Mouse (Mus musculus): Measurements from ENCODE around the gene Nacc2.

Gene Nacc2

GRCm38 (mm10) chr2:26139545-26140206 lies 16.7 kb upstream of the Nacc2 start:
- no peak for DNase-seq (ENCODE audit: low spot score in 2 of 2)

DNA sequence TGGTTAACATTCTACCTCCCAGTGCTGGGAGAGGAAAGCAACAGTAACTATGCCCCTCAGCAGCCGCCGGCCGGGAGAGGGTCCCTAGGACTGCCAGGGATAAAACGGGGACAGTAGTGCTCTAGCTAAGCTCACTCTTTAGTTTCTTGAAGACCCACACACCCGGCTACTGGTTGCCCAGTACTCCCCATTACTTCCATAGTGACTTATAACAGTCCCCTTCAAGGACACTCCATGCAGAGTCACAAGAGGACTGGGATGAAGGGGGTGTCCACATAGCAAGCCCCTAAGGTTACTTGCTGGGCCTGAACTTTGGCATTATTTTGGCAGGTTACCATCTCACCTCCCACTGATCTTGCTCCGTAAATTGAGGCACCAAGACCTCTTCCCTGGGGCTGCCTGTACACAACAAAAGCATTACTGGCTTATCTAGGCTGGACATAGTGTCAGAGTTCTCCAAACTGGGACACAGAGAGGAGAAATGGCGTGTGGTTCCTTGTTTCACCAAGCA lies 16.1 kb upstream of the Nacc2 start:
- DNase-seq (ENCODE audit: low spot score in 2 of 2): no peak

- DNase-seq (ENCODE audit: low spot score in 2 of 2): no peak
Measured at GRCm38 (mm10) chr2:26138252-26139033, 15.4 kb upstream of the Nacc2 start.

DNA sequence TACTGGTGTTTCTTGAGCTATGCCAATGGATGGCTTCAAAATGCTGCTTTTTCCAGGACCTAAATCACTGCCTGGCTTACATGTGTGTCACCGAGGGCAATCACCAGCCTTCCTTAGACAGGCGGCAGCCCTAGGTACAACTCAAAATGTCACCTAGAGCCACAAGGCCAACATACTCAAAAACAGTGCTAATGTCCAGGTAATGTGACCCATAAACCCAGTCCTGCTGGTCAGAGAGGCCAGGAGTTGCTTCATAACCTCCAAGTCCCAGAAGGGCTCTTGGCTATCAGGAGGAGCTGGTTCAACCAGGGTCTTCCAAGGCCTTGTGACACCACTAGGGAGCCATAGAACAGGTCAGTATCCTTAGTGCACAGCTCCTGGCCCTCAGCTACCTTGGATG lies 11.6 kb upstream of the Nacc2 start:
- no peak for DNase-seq (ENCODE audit: low spot score in 2 of 2)

- peak; percentile 88 to 91 for DNase-seq (ENCODE audit: low spot score in 2 of 2)
Measured at GRCm38 (mm10) chr2:26132628-26133551, 9.9 kb upstream of the Nacc2 start.

DNA sequence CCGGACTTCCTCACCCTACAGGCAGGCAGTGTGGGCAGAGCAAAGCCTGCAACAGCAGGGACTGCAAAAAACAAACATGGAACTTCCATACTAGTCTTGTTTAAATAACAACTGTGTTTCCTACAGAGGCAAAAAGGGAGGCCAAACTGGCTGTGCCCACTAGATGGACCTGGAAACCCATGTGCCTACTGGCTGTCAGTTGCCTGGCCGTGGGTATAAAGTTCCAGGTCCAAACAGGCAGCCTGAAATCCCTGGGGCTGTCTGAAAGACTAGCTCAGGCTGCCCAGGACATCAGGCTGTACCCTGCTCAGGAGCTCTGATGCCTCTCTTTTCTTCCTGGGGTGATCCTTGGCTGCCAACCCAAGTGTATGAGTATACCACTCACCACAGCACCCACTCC lies 8.3 kb upstream of the Nacc2 start:
- DNase-seq (ENCODE audit: low spot score in 2 of 2): no peak

- no peak for DNase-seq (ENCODE audit: low spot score in 2 of 2)
Measured at GRCm38 (mm10) chr2:26129962-26130361, 6.9 kb upstream of the Nacc2 start.

DNA sequence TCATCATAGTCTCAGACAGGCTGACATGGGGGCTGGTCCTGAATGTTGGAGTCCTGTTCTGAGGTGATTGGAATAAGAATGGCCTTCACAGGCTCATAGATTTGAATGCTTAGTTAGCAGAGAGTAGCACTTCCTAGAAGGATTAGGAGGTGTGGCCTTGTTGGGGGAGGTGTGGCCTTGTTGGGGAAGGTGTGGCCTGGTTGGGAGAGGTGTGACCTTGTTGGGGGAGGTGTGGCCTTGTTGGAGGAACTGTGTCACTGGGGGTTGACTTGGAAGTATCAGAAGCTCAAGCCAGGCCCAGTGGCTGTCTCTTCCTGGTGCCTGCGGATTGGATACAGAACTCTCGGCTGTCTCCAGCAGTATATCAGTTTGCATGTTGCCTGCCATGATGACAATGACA lies 6.3 kb upstream of the Nacc2 start:
- no peak for DNase-seq (ENCODE audit: low spot score in 2 of 2)

- peak; percentile 49 to 70 for DNase-seq (ENCODE audit: low spot score in 2 of 2)
Measured at GRCm38 (mm10) chr2:26122171-26123078, 595 bp downstream of the Nacc2 start.

- no peak for DNase-seq (ENCODE audit: low spot score in 2 of 2)
Measured at GRCm38 (mm10) chr2:26121541-26122083, 1.4 kb downstream of the Nacc2 start.

DNA sequence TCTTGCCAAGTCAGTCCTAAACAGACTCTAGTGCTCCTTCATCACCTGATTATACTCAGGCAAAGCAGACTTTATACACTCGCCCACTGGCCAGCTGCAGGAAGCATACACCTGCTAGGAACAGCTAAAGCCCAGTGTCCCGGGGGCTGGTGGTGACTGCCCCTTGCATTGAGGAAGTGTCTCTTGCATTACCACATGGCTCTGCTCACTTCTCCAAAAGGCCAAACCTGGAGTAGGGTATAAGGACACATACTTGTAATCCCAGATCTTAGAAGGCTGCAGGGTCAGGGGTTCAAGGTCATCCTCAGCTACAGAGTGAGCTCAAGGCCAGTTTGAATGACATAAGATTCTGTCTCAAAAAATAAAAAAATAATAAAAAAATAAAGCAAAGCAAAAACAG lies 3.4 kb downstream of the Nacc2 start:
- DNase-seq (ENCODE audit: low spot score in 2 of 2): no peak

DNA sequence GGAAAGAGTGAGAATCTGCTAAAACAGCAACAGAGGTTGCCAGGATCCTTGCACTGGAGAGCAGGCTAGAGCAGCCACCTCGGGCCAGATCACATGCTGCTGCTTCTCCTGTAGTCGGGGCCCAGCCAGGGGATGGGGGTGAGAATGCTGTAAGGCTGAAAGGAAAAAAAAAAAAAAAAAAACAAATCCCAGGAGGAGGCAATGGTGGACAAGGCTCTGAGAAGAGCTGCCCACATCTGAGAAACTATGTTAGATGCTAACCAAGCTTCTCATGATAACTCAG lies 3.8 kb downstream of the Nacc2 start:
- no peak for DNase-seq (ENCODE audit: low spot score in 2 of 2)

GRCm38 (mm10) chr2:26118584-26119309 lies 4.3 kb downstream of the Nacc2 start:
- DNase-seq (ENCODE audit: low spot score in 2 of 2): no peak

DNA sequence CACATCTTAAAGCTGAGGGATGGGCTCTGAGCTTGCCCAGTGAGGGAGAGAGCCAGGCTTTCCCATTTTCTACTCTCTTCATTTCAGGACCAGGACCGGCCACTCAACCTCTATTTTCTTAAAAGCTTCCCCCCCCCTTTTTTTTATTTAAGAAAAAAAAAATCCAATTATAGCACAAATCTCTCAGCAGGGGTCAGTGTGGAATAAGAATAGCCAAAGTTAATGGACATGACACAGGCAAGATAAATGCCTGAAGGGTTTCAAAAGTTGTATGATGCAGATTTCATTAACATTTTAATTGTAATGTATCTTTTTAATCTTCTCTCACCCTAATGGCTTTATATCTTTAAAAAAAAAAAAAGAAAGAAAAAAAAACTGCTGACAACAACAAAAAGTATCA lies 5.4 kb downstream of the Nacc2 start:
- no peak for DNase-seq (ENCODE audit: low spot score in 2 of 2)

GRCm38 (mm10) chr2:26116550-26116949 lies 6.5 kb downstream of the Nacc2 start:
- DNase-seq (ENCODE audit: low spot score in 2 of 2): no peak

DNA sequence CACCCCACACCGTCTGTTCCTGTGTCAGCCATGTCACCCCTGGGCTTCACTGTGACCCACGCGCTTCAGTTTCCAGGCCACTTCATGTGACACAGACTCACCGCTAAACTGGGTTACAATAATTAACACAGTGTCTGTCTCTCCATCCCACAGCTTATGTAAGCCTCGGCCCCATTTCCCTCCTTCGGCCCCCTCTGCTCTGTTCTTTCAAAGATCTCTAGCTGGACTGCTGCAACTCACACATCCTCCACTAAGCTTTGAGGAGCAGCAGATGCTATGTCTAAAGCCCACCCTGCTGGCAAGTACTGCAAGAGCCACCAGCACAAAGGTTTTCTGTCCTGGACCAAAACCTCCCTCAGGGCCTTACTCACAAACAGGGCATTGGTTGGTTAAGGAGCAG lies 7.8 kb downstream of the Nacc2 start:
- DNase-seq (ENCODE audit: low spot score in 2 of 2): no peak

- DNase-seq (ENCODE audit: low spot score in 2 of 2): no peak
Measured at GRCm38 (mm10) chr2:26108237-26108636, 14.8 kb downstream of the Nacc2 start.

DNA sequence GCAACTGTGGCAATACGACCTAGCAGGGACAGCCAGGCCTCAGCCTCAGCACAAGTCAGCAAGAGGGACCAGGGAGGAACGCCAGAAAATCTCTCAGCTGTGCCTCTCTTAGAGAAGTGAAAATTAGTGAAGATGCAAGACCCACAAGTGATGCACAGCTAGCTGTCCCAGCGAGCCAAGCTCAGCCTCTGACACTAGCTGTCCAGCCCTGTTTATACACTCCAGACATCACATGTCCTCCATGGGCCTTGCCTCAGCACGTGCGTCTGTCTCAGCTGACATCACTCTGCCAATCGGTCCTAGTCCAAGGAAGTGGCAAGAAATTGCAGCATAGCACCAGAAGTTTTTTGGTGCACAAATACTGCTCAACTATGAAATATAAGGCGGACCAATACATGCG lies 16.0 kb downstream of the Nacc2 start:
- no peak for DNase-seq (ENCODE audit: low spot score in 2 of 2)

- DNase-seq (ENCODE audit: low spot score in 2 of 2): no peak
Measured at GRCm38 (mm10) chr2:26106233-26106632, 16.8 kb downstream of the Nacc2 start.

DNA sequence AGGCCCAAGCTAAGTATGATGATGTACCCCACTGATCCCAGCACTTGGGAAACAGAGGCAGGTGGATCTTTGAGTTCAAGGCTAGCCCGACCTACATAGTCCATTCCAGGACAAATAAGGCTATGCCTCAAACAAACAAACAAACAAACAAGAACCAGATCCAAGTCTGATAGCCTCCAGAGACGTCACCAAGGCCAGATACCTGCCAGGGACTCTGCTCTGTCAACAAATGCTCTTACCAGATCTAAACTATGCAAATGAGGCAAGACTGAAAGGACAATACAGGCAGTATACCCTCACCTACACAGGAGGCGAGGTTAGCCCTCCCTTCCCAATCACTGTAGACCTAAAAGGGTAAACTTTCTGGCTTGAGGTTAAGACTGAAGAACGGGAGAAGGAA lies 22.7 kb downstream of the Nacc2 start:
- no peak for DNase-seq (ENCODE audit: low spot score in 2 of 2)

All from urinary bladder, adult 18-20 months (tissue).